Mouse (Mus musculus) CH12.LX (cell line): ENCODE results near the gene Ppp1r18.

Experiments used
- CTCF ChIP-seq, 2 experiments: IDR thresholded peaks in 1 of 2; conservative IDR thresholded peaks in 1 of 2; 2 replicates each; pipeline ENCODE4 v1.5.1; 2011 to 2012; ENCODE audit warnings: low read depth in 2 of 2, low read length in 2 of 2, improper control_type of control experiment in 1 of 2, inconsistent platforms in 1 of 2, mild to moderate bottlenecking in 1 of 2, moderate library complexity in 1 of 2
- POLR2A ChIP-seq: IDR thresholded peaks from 2 replicates; pipeline ENCODE4 v1.6.1; 2011; ENCODE audit warnings: low read depth, mild to moderate bottlenecking, improper control_type of control experiment, low read length

DNA sequence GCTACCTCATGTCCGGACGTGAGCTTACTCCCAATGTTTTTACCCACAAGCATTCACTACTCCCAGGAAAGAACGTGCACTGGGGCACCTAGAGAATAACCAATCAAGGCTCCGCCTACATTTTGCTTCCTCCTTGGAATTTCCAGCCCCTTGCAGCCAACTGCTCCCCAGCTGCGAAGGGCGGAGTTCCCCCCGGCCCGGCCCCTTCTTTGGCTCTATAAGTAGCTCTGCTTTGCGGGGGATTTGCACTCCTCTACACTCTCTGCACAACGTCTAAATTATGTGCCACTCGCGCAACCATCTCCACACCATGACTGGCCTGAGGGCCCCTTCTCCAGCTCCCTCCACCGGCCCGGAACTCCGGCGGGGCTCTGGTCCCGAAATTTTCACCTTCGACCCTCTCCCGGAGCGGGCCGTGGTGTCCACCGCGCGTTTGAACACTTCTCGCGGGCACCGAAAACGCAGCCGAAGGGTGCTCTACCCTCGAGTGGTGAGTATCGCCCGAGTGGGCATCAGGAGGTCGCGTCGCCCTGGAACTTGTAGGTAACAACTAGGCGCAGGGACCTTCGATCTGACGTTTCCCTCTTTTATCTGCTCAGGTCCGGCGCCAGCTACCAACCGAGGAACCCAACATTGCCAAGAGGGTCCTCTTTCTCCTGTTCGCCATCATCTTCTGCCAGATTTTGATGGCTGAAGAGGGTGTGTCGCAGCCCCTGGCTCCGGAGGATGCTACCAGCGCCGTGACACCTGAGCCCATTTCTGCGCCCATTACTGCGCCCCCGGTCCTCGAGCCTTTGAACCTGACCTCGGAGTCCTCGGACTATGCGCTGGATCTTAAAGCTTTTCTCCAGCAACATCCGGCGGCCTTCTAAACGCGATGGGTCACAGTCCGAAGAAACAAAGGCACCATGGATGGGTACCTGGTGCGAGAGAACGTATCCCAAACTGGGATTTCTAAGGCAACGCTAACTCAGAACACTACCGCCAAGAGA lies 43.7 kb upstream of the Ppp1r18 start, which contains the start of gene Ier3:
- TF ChIP-seq POLR2A (peak; percentile 100), CTCF (conservative IDR thresholded peaks at IDR 0.05 in 1 of 2, IDR thresholded peaks at IDR 0.05 in 1 of 2; ENCODE audit: low read depth in 2 of 2, low read length in 2 of 2) (no peak)
